Mouse (Mus musculus) embryonic stem cell, embryonic (primary cell): ENCODE measurements around the gene Rbms3.

Experiments
- CTCF ChIA-PET, 4 experiments: fragments of 300-600 bp in 2 of 4; fragments of 350-600 bp in 2 of 4; sonication (Branson Sonifier 250); formaldehyde crosslinking; loops; one replicate each; lab custom pipeline; 2022; ENCODE audit warnings: inconsistent platforms in 2 of 4; lab: Charles Lee
- POLR2A ChIA-PET, 4 experiments: fragments of 300-600 bp in 2 of 4; fragments of 350-600 bp in 2 of 4; sonication (Branson Sonifier 250); formaldehyde crosslinking; loops; one replicate each; lab custom pipeline; 2022; ENCODE audit warnings: antibody characterized with exemption in 4 of 4, inconsistent platforms in 1 of 4; lab: Charles Lee

Rbms3 gene

DNA sequence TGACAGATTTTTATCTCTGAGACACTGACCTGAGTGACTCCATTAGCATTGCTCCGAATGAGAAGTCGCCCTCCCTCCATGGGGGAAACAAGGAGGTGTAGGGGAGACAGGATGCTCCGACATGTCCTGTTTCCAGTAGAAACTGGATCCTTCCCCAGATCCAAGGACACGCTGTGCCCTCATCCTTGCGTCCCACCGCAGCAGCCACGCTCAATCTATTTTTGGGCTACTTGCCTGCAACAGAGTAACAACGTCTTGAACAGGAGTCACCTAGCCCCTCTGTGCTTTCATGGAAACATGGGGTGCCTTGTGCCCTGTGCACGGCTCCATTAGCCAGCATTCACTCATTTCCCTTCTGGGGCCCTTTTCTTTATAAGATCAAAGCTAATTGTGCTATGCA, at the start of gene Rbms3:
Rbms3 (minus strand) TSS at position 143 of the 400 bp plus-strand sequence.
- POLR2A ChIA-PET = no interaction called here
- CTCF ChIA-PET = interaction anchor here in 1 of 4 experiments (0.6 kb wide), 1 partner anchor 193 kb away, joined by 3 read pairs; no protein-coding TSS in a partner anchor

DNA sequence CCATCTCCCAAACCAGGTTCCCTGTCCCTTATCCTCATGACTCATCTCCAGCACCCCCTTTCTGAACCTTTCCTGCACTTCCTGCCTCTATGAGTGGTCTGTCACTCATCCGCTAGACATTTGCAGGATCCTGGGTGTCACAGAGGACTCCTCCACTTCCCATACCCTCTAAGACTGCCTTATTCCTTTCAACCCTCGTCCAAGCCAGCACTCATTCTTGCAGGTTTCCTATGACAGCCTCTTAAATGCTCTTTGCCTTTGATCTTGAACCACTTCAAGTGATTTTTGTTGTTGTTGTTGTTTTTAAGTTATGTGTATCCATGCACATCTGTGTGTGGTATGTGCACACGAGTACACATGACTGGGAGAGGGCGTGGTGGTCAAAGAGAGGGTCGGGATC, 43.6 kb upstream of the Rbms3 start:
- POLR2A ChIA-PET = no interaction called here
- CTCF ChIA-PET = no interaction called here

DNA sequence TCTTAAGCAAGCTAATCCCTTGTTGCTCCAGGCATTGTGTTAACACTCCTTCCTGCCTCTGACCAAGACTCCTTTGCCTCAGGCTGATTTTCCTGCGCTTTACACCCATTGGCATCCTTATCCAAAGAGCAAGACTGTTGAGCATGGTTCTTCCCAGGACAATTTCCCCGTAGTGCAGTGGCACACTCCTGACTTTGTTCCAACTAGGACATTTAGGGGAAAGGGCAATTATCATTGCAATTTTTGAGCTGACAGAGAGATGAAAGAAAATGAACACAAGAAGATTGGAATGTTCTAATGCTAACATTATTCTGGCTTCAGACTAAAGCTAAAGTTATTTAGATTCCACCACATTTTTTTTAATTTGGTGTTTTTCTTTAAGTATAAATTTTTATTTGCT, 24.9 kb upstream of the Rbms3 start:
- POLR2A ChIA-PET = no interaction called here
- CTCF ChIA-PET = no interaction called here

DNA sequence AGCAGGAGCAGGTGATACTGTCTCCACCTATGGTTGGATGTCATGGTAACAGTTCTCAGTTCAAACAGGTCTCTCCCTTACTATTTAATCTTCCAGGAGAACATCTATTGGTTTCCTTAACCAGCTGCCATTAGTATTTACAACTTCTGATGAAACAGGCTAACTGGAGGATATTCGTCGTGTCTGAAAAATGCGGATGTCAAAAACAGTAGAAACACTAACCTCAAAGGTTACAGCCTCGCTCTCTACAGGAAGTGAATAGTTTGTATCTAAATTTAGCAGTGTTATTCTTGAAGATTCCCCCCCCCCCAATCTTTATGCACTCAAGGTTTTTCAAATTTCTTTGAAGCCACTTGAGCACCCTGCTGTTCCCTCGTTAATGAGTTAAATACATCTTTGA, 23.9 kb upstream of the Rbms3 start:
- POLR2A ChIA-PET = interaction anchor here in 1 of 4 experiments (0.8 kb wide), 1 partner anchor 86 kb away, joined by 12 read pairs; no protein-coding TSS in a partner anchor
- CTCF ChIA-PET = no interaction called here

DNA sequence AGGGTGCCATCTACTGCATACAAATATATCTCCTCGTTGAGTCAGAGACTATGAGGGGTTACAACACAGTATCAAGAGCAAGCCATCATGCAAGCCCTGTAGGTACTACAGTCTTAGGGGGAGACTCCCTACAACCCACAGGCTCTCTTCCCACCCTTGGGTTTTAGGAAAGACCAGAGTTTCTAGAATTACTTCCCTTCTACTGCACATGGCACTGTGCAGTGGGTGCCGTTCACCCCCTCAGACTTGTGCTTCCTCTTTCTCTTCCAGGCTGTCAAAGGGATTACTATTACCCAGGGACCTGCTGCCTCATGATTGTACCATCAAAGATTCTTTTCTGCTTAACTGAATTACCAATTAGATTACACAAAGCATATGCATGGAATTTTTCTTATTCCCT, 16.4 kb upstream of the Rbms3 start:
- CTCF ChIA-PET = no interaction called here
- POLR2A ChIA-PET = no interaction called here

DNA sequence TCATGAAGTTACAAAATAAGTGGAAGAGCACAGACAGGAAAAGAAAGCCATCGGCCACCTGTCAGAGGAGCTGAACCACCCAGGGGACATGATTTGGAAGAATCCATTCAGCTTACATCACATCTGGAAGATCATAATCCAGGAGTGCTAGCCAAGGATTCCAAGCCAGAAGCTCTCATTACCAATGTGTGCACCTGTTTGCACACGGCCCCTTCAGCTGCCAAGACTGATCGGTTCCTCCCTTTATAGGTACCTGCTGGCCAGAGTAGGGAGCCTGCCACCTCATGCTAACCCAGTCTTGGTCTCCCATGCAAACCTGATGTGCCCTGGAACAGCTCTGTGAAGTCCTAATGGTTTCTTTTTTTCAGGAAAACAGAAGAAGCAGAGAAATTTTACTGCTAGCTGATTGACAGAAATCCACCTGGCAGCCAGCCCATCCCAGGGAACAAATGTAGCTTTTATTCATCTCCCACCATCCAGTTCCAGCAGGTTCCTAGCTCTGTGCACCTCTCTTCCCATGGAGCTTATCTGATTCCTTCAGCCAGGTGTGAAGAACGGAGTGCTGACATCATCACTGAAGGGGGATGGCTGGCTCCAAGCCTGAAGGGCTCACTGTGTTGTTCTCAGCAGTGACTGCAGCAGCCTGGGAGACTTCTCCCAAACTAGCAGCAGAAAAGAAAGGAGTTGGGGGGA, 11.5 kb upstream of the Rbms3 start:
- CTCF ChIA-PET = no interaction called here
- POLR2A ChIA-PET = no interaction called here

DNA sequence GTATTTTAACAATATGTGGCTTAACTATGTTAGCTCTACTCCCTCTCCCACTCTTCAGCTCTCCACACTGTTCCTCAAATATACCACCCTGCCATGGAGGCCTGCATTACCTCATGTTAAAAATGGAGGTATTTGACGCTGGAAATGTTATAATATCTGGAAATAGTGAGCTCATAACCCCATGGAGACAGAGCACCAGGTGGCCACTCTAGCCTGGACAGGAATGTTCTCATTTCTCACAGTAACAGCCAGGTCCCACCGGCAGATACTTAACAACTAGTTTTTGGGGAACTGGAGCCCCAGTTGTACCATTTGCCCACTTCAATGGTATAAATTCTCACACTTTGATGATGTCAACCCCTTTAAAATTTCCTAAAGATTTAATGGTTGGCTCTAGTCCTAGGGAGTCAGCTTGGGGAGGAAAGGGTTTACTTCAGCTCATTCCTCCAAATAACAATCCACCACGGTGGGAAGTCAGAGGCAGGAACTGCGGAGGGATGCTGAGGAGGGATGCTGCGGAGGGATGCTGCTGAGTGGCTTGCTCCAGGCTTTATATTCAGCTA, 9.0 kb upstream of the Rbms3 start:
- ChIA-PET CTCF (no interaction called here), POLR2A (interaction anchor here in 1 of 4 experiments (1.4 kb wide), 1 partner anchor 28 kb away, joined by 3 read pairs; no protein-coding TSS in a partner anchor)

DNA sequence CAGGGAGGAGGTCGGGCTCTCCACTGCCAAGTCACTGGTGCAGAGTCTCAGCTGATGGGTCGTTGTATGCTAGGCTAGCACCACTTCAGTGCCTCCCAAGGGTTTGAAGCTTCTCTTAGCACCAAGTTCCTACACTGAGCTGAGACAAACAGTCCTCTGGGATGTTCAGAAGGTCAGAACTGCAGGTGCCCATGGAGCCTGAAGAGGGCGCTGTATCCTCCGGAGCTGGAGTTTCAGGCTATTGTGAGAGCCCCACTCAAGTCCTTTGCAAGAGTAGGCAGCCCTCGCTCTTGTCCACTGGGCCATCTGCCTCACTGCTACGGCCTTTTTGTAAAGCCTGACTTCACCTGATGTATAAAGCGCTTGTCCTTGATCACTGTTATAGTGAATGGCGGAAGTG, 6.8 kb upstream of the Rbms3 start:
- ChIA-PET CTCF (interaction anchor here in 2 of 4 experiments (0.5 to 0.7 kb wide), 2 partner anchors 13 to 42 kb away, joined by 3 to 5 read pairs; no protein-coding TSS in a partner anchor), POLR2A (no interaction called here)

DNA sequence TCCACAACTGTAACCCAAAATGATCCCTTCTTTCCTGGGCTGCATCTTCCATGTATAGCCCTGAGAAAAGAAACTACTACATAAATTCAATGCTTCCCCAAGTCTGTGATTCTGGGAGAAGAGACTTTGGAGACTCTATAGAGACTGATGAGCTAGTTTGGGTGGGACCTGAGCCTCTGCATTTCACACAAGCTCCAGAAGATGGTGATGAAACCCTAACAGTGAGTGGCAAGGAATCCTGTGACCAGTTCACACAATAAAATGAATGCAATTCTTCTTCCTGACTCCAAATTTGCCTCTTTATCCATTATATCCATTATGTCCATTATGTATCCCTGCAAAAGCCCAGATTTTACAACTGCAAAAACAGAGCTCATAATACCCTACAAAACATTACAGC, 2.5 kb downstream of the Rbms3 start:
- POLR2A ChIA-PET = no interaction called here
- CTCF ChIA-PET = interaction anchor here in 1 of 4 experiments (0.5 kb wide), 1 partner anchor 232 kb away, joined by 6 read pairs; no protein-coding TSS in a partner anchor

DNA sequence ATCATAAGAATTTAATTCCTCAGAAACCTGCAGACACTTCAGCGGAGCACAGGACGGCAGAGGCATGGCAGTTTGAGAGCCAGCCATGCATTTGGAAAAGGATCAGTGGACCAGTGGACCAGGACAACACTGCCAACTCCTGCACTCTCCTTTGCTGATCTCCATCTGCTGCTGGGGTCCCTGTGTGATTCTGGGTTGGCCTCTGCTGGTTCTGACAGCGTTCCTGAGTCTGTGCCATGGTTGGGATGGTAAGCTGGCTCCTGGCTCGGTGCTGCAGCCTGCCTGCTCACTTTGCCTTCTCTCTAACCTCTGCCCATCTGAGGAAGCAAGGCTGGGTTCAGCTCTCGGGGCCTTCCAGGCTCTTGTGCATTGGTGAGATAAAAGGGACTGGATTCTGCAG, 28.9 kb downstream of the Rbms3 start:
- POLR2A ChIA-PET = no interaction called here
- CTCF ChIA-PET = no interaction called here

DNA sequence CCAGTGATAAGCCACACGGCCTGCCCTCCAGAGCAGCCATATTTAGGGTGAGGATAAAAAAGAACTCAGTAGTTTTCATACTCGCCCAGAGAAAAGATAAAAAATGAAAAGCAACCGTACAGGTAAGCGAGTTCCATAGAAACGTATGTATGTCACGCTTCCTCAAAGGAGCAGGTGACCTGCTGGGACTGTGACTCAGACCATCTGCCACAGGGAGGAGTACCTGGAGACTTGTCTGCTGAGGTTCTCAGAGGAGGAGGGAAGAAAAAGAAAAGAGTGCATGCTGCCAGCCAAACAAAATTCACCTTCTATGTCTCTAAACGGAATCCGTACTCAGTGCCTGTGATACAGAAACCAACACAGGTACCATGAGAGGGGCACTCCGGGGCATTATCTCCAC, 30.4 kb downstream of the Rbms3 start:
- ChIA-PET CTCF (interaction anchor here in 1 of 4 experiments (0.5 kb wide), 1 partner anchor 200 kb away, joined by 4 read pairs; no protein-coding TSS in a partner anchor), POLR2A (no interaction called here)

DNA sequence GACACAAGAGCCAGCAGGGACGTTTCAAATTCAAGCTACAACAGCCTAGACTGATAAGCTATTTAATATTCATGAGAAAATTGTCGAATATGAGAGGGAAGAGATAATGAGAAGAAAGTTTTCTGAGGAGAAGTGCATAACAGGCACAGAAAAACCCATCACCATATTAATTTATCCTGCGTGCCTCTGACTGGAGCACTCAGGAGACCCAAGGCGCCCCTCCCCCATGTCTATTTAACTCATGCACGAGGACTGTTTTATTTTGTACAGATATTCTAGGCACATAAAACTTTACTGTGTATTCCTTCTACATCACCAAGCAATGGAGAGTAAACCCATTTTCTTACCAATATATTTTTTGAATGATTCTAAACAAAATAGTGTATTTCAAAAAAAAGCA, 33.6 kb downstream of the Rbms3 start:
- POLR2A ChIA-PET = no interaction called here
- CTCF ChIA-PET = no interaction called here

DNA sequence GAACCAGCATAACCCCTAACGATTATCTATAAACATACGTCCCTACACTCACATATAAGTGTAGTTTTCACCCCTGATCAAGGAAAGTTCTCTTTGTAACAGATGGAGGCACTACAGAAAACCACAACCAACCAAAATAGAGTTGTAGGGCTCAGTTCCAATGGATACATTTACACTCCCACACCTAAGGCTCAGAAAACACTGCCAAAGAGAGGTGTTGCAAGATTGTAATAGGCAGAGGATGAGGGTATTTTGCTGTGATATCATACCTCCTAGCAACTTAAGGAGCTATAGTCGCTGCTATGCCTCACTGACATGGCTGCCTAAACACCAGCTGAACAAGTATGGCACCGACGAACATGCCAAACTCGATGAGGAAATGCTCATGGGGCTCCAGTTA, 44.4 kb downstream of the Rbms3 start:
- POLR2A ChIA-PET = no interaction called here
- CTCF ChIA-PET = no interaction called here

DNA sequence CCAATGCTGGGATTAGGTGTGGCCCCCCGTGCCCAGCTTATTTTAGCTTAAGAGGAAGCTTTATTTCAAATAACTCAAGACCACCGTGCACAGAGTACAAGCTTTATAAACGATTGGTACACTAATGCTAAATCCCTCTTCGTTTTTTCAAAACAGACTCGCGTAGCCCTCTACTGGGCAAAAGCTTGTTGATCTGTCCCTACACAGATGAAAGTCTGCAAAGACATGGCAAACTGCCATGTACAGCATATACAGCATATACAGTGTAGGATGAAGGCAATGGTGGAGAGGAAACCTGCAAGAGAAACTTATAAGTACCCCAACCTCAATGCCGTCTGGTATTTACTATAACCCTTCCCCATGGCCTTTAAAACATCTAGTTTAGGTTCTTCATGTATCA, 46.1 kb downstream of the Rbms3 start:
- ChIA-PET CTCF (no interaction called here), POLR2A (no interaction called here)

DNA sequence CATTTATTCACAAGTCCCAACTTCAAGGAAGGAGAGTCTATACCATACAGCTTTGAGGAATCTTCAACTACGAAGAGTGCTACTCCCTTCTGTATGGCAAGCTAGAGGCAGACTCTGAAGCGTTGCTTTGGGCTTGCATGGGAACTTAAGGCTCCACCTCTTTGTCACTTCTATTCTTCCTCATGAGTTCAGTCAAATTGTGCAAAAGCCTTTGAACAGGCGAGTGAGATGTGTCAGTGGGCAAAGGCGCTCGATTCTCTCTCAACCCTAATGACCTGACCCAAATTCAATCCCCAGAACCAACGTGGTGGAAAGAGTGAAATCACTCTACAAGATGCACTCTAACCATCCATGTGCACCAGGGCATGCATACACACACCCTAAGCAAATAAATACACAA, 47.1 kb downstream of the Rbms3 start:
- POLR2A ChIA-PET = no interaction called here
- CTCF ChIA-PET = no interaction called here

DNA sequence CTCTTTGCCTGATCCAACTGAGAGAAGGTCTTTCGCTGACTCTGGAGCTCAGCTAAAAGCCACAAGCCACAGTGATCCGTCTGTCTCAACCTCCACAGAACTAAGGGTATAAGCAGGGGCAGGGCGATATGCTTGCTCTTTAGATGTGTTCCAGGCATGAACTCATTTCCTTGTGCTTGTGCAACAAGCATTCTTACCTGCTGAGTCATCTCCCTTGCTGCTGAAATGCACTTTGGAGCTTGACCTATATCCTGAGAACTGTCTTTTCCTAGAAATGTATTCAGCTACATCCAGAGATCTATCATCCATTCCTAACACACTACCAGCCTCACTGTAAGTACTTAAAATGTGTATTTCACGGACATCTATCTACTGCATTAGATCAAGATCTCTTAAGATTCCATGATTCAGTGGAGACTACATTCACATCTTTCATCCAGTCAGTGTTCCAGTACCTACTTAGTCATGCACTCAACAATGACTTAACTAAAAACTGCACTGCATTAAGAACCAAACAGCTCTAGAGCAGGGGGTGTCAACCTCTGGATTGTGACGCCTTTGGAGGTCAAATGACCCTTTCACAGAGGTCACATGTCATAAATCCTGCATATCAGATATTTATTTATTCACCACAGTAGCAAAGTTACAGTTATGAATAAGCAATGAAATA, 58.4 kb downstream of the Rbms3 start:
- CTCF ChIA-PET = no interaction called here
- POLR2A ChIA-PET = no interaction called here

DNA sequence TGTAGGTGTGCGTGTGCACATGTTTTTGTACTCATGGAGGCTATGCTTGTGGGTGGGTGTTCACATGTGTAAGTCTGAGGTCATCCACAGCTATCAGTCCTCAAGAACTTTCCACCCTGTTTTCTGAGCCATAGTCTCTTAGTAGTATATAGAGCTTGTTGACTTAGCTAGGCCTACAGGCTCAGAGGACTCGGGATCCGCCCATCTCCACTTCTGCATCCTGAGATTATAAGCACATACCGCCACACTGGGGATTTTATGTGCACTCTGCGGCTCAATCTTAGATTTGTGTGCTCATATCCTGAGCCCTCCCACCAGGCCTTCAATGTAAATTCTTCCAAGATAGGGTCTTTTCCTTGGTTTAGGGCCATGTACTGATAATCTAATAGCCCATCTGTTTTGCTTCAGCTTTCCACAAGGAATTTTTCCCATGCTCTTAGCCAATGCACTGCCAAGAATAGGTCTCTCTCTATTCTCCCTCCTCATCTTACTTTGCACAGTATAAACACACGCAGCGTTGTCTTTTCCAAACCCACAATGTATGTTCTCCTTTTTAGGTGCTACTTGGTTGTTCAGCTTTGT, 59.4 kb downstream of the Rbms3 start:
- CTCF ChIA-PET = no interaction called here
- POLR2A ChIA-PET = no interaction called here

DNA sequence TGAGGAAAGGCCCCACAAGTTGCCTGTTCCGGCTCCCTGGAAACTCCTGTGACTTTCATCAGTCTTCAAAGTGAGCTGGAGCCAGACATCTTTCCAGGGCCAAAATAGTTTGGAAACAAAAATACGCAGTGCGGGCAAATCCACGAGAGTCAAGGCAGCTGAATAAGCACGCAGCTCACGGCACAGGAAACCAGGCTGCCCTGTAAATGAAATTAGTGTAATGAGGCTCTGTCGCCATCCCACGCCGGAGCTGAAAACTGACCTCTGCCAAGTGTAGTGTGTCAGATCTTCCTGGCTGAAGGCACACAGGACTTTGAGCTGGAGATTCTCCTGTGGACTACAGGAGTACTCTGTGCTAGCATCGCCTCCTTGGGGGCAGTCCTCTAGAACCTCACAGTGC, 63.4 kb downstream of the Rbms3 start:
- ChIA-PET CTCF (no interaction called here), POLR2A (interaction anchor here in 1 of 4 experiments (1.0 kb wide), 1 partner anchor 11 kb away, joined by 3 read pairs; no protein-coding TSS in a partner anchor)

DNA sequence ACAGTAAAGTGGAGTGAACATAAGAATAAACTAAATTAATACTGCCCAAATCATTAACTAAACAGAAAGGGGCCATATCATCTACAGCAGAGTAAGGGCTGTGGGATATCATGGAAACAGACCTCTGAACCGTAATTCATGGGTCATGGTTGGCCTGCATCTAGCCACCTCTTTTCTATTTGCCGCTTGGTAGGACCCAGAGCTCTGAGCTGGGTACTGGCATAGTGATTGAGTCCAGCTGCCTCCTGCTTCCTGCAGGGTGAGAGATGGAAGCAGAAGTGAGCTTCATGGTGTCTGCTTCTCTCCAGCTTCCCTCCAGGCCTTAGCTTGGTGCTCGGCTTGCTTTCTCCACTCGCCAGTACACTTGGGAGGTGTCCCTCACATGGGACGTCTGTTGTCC, 71.2 kb downstream of the Rbms3 start:
- ChIA-PET POLR2A (no interaction called here), CTCF (no interaction called here)

DNA sequence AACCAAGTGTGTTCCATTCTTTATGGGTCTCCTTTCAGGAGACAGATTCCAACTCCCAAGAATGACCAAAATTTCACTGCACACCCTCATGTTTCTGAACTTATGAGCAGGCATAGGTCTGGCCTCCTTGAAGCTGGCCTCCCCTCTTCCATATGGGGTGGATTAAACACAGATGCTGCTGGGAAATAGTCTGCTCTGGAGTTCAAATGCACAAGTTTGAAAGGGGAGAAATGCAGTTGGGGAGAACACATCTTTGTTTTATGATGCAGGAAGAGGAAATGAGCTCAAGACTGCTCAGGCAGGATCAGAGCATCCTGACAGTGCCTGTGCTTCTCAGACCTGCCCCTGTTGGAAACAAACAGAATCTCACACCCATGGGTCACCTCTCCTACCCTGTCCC, 75.4 kb downstream of the Rbms3 start:
- POLR2A ChIA-PET = no interaction called here
- CTCF ChIA-PET = no interaction called here
